Mouse (Mus musculus) liver, embryonic 14.5 days (tissue): Measurements from ENCODE around the gene Carm1.

Experiments used
- CTCF ChIP-seq: IDR thresholded peaks from 2 replicates; pipeline ENCODE4 v1.5.1; 2016; ENCODE audit warnings: antibody characterized with exemption, low read depth, control low read depth
- EP300 ChIP-seq: IDR thresholded peaks from 2 replicates; pipeline ENCODE4 v1.6.1; 2016; ENCODE audit warnings: antibody characterized with exemption, low read depth

DNA sequence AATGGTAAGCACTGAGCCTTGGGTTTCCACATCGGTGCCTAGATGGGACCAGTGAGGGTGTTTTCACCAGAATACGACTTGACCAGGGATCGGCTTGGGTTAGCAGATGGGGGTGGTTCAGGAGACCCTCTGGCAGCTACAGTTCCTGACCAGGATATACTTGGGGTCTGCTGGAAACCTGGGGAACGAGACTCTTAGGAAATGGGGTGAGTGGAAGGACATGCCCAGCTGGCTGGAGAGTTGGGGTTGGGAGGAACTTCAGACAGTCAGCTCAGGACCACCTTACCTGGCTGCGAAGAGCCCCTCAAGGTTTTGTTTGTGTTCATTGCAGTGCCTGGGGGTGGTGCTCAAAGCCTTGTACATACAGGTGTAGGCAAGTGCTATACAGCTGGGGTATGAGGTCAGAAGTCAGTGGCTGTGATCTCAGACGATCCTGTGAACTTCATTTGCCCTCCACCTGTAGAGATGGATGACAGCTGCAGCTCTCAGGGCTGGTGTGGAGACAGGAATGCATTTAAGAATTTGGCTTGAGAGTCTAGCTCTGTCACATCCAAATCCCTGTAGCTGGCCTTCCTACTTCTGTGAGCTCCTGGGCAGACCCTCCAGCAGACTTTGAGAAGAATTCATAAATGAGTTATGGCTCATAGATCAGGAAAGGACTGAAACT is 7.0 kb downstream of the Carm1 start:
- TF ChIP-seq EP300 = no peak
- TF ChIP-seq CTCF = no peak
